Mouse (Mus musculus) monocyte, adult 2 months (primary cell): ENCODE results near the gene Ccdc88c.
A peak's percentile ranks its signal among the peaks of the same experiment; 100 is the strongest.

Experiments
- DNase-seq, 2 experiments: peaks; one replicate each; pipeline ENCODE4 v3.0.0; 2022; ENCODE audit warnings: low spot score in 2 of 2, low read depth in 1 of 2

Gene Ccdc88c

DNA sequence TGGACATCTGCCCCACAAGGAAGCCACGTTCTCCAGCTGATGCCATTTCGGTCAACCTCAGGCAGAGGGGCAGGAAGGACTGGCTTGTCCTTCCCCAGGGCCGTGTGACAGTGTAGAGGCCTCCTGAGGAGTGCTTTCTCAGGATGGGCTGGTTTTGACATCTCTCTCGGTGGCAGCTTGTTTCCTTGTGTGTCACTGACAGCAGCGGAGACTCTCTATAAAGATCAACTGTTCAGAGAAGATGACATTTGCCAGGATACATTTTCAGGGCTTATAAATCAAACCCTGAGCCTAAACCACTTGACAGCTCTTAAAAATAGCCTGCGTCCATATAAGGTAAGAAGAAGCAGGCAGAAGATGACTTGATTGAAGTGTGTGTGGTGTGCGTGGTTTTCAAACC is 59.0 kb downstream of the Ccdc88c start:
- no peak for DNase-seq

DNA sequence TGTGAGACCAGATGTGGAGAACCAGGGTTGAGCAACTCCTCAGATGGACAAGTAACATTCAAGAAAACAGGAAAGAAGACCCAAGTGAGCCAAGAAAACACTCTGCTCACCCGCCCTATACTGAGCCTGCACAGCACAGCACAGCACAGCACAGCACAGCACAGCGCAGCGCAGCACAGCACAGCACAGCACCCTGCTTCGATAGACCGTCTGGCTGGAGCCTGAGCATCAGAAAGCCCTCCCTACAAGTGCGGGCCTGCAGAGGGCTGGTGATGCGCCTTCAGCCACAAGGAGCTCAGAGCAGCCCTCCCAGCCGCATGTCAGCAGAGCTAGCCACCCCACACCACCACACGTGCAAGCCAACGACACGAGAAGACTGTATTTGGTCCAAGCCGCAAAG is 61.5 kb downstream of the Ccdc88c start:
- no peak for DNase-seq

DNA sequence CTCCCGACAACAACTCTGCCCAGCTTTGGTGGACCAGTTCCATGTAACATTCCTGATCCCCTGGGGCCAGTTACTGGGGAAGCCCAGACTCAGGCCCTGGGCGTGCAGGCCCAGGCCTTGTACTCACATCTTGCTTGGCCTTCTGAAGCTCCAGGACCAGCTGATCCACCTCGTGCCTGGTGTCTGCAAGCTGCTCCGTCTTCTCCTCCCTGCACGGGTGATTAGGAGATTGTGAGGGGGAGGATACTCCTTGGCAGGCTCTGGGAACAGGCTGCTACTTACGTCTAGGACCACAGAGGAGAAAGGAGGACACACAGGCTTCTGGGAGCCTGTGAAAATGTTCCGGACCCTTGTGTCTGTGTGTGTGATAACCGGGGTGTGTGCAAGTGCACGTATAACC is 62.6 kb downstream of the Ccdc88c start:
- no peak for DNase-seq

DNA sequence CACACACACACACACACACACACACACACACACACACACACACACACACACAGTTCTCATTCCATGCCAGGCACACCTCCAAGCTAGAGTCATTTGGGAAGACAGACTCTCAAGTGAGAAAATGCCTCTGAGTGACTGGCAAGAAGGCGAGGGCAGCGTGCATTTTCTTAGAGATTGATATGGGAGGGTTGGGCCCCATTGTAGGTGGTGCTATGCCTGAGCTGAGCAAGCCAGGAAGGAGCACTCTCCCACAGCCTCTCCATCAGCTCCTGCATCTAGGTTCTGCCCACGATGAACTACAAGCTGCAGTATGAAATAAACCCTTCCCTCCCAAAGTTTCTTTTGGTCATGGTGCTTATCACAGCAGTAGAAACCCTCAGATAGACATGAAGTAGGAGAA is 63.6 kb downstream of the Ccdc88c start:
- no peak for DNase-seq

DNA sequence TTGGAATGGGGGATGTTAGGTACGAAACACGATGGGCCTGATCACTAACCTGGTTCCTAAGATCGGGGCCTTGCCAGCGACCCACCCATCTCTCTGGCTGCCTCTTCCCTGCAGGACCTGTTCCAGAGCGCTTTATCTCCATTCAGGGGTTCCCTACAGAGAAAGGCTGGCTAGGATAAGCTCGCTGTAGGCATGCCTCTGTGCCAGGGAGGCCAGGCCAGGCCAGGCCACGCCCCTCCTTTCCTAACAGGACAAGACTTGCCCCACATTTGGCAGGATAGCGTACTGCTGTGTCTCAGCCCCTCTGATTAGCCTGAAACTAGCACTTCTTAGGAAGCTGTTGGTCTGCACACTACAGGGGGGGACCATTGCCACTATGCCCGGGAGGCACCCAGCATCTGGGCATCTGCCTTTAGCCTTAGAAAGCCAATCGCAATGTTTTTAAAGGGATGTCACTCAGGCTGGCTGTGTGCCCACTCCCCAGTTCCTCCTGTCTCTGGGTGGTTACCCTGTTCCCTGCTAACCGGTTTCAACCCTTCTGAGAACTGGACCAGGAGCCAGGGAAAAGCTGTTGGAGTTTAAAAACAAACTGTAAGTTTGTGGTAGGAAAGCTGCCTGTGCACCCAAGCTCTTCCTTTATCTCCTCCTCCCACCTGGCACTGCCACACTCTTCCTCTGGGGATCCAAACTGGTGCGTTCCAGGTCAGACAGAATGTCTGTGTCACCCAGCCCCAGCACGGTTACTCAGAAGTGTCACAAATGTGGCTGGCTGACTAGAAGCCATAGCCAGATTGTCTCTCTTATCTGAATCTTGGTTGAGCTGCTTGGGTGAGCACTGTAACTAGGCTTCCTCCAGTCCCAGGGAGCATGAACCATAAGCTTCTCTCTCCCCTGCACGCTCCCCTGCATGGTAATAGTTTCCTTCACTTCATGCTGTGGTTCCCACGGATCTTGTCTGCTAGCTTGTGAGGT is 69.9 kb downstream of the Ccdc88c start:
- no peak for DNase-seq

DNA sequence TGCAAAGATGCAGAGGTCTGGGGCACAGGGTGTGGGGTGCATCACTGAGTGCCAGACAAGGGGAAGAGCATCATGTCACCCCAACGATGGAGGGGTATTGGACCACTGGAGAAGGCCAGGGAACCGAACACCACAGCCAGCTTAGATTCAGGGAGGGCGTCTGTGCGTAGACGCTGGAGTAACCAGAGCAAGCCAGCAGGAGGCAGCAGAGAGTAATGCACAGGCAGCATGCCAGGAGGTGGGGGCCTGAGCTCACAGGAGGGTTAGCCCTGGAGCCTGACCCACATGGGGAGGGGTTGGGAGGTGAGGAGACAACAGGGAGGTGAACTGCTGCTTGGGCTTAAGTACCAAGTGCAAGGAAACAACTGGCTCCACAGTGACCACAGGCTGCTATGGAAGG is 70.8 kb downstream of the Ccdc88c start:
- DNase-seq = peak; percentile 27 to 65

DNA sequence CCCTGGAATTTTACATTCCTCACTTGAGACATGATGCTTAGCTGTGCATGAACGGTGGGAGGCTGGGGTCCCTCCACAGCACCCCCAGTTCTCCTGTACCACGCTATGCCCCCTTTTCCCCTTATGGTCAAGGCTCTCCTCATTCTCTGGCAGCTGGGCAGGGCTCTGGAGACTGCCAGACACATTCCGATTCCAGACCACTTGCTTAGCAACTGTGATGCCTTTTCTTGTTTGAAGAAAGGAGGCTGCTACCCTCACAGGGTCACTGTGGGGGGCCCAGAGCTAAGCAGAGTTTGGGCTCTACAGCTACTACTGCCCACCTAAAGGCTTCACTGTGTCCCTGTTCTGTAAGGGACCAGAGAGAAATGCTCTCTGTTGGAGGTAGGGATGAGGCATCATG is 71.6 kb downstream of the Ccdc88c start:
- no peak for DNase-seq

DNA sequence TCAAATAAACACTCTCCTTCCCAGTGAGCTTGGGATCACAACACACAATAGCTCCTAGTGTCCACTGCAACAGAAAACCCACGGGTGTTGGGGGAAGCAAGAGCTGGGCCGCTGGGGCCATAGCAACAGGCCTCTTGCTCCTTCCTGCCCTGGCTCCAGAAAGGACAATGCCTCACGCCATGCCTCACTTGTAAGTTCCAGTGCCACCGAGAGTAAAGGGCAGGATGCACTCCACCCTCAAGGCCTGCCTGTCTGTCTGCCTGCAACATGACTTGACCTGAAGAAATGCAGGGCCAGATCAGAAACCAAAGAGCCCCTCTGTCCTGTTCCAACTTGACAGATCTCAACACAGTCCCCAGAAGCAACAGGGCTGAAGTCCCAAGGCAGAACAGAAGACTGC is 72.0 kb downstream of the Ccdc88c start:
- DNase-seq = no peak

DNA sequence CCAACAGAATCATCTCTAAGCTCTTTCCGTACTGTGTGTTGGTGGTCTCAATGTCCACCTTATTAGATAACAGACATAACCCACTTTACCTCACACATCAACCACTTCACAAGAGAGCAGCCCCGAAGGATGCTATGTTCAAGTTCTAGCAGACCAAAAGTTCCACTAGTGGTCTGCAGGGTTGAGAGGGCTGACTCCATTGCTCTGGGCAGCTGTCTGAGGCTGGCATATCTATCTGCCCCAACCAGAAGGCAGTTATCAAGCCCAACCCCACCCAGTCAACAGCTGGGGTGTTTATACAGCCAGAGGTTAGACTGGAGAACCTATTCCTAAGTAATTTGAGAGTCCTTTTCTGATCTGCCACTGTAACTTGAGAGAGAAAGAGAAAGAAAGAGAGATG is 72.8 kb downstream of the Ccdc88c start:
- no peak for DNase-seq

DNA sequence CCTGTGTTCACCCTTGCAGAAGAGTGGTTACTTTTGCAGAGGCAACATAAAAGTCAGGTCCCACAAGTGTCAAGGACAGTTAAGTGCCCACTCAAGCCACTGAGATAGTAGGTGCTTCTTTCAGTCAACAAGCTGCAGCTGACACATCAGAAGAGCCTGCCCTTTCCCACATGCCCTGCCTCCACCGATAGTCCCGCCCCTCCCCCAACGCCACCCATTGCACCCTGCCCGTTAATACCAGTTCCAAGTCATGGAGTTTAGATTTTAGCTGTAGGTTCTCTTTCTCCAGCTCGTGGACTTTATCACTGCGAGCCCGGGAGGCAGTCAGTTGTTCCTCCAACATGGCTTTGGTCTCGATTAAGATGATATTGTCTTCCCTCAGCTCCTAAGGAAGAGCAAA is 74.9 kb downstream of the Ccdc88c start:
- DNase-seq = no peak

DNA sequence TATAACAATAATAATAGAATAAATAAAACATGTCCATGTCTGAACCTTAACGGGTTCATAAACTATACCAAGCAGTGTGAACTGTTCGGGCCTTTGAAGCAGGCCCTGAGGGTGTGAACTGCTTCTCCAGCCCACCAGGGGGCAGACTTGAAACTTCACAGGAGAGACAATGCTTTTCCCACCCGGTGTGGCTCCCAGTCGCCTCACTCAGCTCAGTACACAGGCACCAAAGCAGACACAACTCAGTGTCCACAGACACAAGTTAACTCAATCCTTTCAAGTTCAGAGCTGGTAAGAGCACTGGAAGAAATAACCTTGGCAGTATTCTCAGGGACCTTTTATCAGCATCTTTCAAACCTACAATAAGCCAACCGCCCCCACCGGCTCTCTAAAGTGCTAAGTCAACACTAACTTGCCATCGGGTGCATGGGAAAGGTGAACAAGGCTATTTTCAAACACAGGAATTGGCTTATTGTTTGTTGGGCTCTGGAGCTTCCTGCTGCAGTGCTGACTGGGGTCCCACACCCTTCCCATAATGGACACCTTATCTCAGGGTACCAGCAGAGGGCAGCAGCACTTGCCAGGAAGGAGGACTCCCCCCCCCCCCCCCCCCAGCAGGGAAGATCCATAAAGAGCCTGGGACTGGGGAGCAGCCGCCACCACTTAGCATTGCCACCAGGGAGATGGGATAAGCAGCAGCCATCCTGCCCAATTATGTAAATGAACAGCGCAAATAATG is 76.5 kb downstream of the Ccdc88c start:
- peak in 1 of 2 experiments; percentile 45 for DNase-seq

DNA sequence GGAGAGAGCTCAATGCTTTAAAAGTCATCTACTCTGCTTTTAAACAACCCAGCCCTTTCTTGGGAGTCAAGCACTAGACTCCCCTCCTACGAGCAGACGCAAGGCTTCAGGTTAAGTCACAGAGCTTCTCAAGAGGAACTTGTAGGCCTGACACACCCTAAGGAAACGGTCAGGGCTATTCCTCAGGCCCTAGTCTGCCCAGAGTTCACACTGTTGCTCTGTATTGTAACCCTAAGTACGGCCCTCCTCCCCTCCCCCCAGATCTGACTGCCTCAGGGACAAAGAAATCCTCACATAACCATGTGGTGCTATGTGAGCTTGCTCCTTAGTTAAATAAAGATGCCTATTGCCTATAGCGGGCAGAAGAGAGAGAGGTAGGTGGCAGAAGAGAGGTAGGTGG is 79.7 kb downstream of the Ccdc88c start:
- no peak for DNase-seq

DNA sequence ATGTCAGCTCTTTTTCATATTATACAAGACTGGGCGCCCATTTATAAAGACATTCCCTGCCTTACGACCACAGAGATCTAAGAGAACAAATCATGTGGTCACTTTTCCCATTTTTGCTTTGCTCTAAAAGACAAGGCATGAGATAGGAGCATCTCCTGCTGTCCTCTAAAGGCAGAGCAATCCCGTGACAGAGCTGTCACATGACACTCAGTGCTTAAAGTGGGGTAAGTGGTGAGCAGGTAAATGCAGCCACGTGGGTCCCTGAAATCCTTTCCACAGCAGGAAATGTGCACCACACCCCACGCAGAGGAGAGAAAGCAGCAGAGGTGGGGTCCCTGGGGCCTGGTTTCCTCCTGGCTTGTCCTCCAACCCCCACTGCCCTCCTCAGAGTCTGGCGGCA is 80.8 kb downstream of the Ccdc88c start:
- DNase-seq = no peak

DNA sequence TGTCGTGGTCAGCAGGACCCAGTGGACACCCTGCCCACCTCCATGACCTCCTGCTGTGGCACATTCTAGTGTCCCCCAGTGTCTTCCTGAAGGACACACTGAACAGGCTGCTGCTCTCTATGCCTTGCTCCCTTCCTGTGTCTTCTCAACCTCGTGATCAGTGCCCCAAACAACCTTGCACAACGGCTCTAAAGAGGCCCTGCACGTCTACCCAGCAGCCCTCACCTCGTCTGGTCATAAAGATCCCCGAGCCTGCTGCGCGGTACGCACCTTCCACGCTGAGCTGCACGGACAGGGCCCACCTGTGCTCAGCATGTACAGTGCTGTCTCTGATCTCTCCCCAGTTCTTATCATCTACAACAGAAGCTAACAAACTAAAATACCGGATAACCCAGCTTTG is 82.9 kb downstream of the Ccdc88c start:
- no peak for DNase-seq

DNA sequence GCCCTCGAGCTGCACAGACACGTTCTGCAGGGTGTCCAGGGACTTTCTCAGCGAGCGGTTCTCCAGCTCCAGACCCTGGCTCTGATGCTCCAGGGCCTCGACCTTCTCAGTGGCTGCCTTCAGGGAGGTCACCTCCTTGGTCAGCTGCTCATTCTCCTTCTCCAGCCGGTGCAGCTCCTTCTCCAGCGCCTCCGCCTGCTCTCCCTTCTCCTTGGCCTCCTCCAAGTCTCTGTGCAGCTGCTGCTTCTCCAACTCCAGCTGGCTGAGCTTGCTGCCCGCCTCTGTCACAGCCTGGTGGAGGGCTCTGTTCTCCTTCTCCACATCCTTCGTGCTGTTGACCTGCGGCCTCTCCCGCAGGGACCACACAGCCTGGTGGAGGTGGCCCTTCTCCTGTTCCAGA is 83.4 kb downstream of the Ccdc88c start:
- DNase-seq = no peak

DNA sequence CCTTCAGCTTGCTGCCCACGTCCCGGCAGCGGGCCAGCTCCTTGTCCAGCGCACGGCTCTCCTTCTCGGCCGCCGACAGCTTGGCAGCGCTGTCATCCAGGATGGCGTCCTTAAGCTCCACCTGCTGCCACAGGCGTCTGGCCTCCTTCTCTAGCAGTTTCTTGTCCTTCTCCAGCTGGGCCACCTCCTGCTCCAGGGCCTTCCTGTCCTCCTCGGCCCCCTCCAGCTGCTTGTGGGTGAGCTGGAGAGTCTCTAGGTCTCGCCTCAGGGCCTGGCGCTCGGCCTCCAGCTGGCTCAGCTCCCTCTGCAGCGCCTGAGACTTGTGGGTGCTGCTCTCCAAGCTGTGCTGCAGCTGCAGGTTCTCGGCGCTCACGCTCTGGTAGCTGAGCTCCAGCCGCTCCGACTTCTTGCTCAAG is 83.9 kb downstream of the Ccdc88c start:
- no peak for DNase-seq

DNA sequence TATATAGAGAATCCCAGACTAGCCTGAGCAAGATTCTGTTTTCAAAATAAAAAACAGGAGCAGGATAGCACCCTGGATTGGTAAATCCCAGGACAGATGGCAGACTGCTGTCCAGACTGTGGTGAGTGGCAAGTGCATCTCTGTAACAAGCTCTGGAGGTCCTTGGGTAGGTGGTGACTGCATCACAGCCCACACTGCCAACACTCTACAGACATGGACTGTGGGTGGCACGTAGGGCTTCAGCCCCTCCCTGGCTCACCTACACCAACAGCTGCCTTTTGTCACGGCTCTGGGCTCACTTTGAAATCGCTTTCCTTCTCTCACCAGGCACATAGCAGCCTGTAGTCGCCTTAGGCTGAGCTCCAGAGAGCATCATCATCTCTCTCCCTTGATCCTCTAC is 85.7 kb downstream of the Ccdc88c start:
- DNase-seq = no peak

DNA sequence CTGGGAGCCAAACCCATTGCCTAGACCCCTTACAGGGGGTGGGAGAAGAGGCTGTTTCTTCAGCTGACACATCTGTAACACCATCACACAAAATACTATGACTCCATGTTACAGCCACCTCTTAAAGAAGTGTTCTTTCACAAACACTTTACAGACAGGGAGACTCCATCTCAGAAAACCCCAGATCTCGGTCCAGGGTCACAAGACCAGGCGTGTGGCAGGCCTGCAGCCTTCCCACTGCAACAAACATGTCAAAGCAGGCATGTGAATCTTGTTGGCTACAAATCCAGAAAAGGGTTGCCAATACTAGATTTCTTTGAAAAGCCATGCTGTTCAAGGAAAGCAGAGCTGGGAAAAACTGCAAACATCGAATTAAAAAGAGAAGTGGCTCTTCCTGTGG is 87.5 kb downstream of the Ccdc88c start:
- DNase-seq = no peak

DNA sequence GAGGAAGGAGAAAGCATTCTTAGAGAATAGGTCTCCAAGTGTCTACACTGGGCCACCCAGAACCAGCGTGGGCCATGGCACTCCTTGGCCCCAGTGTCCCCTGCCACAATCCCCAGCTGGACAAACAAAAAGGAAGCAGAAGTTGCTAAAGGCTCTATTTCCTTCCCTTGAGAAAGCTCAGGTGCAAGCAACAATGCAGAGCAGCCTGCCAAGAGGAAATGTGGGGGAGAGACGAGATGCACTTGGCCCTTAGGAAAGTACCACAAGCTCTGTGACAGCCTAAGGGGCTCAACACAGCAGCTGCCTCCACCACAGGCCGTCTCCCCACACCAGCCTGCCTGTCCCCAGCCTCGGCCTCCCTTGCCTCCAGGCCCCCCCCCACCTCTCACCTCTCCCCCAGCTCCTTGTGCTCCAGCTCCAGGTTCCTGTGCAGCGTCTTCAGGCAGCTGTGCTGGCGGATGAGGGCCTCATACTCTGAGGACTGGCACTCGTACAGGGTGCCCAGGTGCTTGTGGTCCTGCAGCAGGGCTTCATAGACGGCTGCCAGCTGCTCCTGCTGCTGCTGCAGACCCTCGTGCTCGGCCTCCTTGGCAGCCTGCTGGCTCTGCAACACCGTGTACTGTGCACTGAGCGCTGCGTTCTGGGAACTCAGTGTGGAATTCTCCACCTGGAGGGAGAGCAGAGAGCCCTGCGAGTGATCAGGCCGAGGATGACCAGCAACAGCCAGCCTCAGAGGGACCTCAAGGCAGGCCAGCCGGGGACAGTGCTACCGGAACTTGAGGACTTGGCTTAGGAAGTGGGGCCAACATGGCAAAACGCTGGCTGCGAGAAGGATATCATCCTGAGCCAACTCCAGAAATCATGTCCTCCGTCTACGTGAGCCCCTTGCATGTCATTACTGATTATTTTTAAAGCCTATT is 91.2 kb downstream of the Ccdc88c start:
- no peak for DNase-seq

DNA sequence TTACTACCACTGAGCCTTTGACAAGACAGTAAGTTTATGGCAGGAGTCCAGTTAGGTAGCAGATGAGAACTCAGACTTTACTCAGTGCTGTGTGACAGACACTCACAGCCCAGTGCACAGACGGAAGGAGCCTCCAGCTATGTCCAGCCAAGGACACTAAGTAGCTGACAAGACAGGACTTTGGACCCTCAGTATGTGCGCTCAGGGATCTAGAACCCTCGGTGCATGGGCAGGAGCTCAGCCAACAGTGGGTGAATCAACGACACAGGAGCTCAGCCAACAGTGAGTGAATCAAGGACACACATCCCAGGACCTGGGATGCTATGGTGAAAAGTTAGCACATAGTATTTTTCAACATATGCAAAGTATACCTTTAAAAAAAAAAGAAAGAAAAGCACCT is 92.1 kb downstream of the Ccdc88c start:
- no peak for DNase-seq

DNA sequence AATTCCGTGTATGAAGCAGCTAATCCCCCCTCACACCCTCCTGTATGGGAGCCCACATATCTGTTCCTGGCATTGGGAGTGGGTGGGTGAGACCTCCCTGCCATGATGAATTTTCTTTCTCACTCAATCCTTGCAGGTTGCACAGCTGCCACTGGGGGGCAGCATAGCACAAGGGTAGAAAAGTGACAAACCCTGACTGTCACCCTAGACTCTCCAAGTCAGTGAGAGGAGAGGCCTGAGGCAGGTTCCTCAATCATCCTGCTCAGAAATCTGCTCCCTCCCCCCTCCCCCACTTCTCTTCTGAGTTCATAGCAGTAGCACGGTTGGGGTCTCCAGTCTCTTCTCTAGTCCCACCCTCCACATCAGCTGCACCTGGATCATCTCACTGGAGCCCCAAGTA is 92.7 kb downstream of the Ccdc88c start:
- peak in 1 of 2 experiments; percentile 62 for DNase-seq
